Mouse (Mus musculus) embryonic facial prominence, embryonic 14.5 days (tissue): Measurements from ENCODE around the gene Mdc1. TPM values are rescaled to one million over a fixed set of nuclear protein-coding genes. Genes with fewer than 3 reads are reported as not detected.

Experiments used
- ATAC-seq: fragments of 200-750 bp; cut with Nextera tagmentation; 2 replicates; pipeline ENCODE4 v1.8.0; 2017; ENCODE audit warnings: low read depth, moderate number of reproducible peaks, moderate TSS enrichment
- DNase-seq: peaks from one replicate; pipeline ENCODE4 v3.0.0-alpha.2; 2015; ENCODE audit warnings: low spot score
- H3K27ac ChIP-seq: fragments of 300-500 bp; sonication (generic); replicated peaks from 2 replicates; pipeline ENCODE4 v1.5.1; 2014; ENCODE audit warnings: low read depth, mild to moderate bottlenecking, low read length, moderate library complexity
- H3K27me3 ChIP-seq: fragments of 300-500 bp; sonication (generic); replicated peaks from 2 replicates; pipeline ENCODE4 v1.6.1; 2014; ENCODE audit warnings: low read length; ENCODE audit not compliant: control insufficient read depth, insufficient read depth
- H3K36me3 ChIP-seq: fragments of 300-500 bp; sonication (generic); 2 replicates; pipeline ENCODE4 v1.6.1; 2014; ENCODE audit warnings: low read length, mixed read lengths; ENCODE audit not compliant: control insufficient read depth, insufficient read depth
- H3K4me1 ChIP-seq: fragments of 300-500 bp; sonication (generic); 2 replicates; pipeline ENCODE4 v1.6.1; 2014; ENCODE audit warnings: antibody characterized with exemption, low read length; ENCODE audit not compliant: control insufficient read depth, insufficient read depth
- H3K4me2 ChIP-seq: fragments of 300-500 bp; sonication (generic); 2 replicates; pipeline ENCODE4 v1.6.1; 2014; ENCODE audit warnings: low read depth, mild to moderate bottlenecking, low read length, moderate library complexity, mixed read lengths
- H3K4me3 ChIP-seq: fragments of 300-500 bp; sonication (generic); 2 replicates; pipeline ENCODE4 v1.5.1; 2014; ENCODE audit warnings: low read depth, mild to moderate bottlenecking, low read length
- H3K9ac ChIP-seq: fragments of 300-500 bp; sonication (generic); 2 replicates; pipeline ENCODE4 v1.6.1; 2014; ENCODE audit warnings: low read depth, mild to moderate bottlenecking, low read length, moderate library complexity, mixed read lengths
- H3K9me3 ChIP-seq: fragments of 300-500 bp; sonication (generic); 2 replicates; pipeline ENCODE4 v1.6.1; 2016; ENCODE audit warnings: low read length; ENCODE audit not compliant: control insufficient read depth
- WGBS: fragments of 180-500 bp; shearing (Covaris S2); extraction: QIAGEN DNeasy Blood & Tissue Kit; methylation state at CpG from one replicate; pipeline ENCODE4 v1.1.7; 2014; 5-methylcytosine and 5-hydroxymethylcytosine counted together
- polyA plus RNA-seq: library from polyadenylated mRNA; unstranded; fragments of >200 nt; fragmentation: Nextera tagmentation; extraction: Ambion mirVana; gene quantifications from 2 replicates; pipeline ENCODE4 v1.2.1, GENCODE M21; 2014

Gene Mdc1
- polyA plus RNA-seq, 1 experiment from 2014 or later: 10.2 TPM

DNA sequence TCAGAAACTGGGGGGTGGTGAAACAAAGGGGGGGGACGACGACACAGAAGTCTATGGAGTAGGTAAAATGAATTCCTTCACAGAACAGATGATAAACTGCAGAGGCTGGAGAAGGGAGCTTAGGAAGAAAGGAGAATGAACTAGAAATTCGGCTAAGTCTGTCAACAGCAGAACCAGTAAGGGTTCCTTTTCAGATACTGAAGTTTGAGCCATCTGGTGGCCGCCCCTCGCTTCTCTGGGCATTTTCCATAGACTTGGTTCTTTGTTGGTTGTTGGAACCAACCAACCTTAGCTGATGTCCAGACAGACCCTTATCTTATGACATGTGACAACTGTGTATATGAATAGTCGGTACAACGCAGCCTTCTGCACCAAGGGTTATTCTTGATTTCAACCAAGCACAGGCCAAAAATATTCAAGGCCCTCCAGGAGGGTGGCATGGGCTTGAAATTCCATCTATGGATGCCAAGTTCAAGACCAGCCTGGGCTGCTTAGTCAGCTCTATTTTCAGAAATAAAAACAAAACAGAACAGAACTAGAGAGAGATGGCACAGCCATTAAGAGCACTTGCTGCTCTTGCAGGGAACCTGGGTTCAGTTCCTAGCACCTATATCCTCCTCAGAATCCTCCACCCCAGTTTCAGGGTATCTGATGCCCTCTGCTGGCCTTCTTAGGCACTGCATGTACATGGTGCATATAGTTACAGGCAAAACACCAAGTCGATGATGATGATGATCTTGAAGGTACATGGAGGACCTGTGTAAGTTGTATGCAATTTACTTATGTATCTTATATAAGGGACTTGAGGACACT is 29.8 kb downstream of the Mdc1 start:
- peaks cover 30% of the 10 kb centered on the region for H3K4me1 ChIP-seq
- H3K27ac ChIP-seq: peak overlapping the region; percentile 73
- H3K9ac ChIP-seq: 0 out of 2 replicates have a peak overlapping the region, but pooled peaks have one; percentile 70
- ATAC-seq (no peak), DNase-seq (no peak)
- no peaks in the 10 kb centered on the region for H3K27me3 ChIP-seq
- H3K4me3 ChIP-seq: peak overlapping the region; percentile 57
- peaks cover 6% of the 10 kb centered on the region; the same call in 1 of the 2 replicates for H3K9me3 ChIP-seq
- H3K36me3 ChIP-seq: peaks cover 47% of the 10 kb centered on the region
- 74% methylated on average over 8 of the region's 8 CpGs for WGBS
- peak overlapping the region; percentile 96 for H3K4me2 ChIP-seq

DNA sequence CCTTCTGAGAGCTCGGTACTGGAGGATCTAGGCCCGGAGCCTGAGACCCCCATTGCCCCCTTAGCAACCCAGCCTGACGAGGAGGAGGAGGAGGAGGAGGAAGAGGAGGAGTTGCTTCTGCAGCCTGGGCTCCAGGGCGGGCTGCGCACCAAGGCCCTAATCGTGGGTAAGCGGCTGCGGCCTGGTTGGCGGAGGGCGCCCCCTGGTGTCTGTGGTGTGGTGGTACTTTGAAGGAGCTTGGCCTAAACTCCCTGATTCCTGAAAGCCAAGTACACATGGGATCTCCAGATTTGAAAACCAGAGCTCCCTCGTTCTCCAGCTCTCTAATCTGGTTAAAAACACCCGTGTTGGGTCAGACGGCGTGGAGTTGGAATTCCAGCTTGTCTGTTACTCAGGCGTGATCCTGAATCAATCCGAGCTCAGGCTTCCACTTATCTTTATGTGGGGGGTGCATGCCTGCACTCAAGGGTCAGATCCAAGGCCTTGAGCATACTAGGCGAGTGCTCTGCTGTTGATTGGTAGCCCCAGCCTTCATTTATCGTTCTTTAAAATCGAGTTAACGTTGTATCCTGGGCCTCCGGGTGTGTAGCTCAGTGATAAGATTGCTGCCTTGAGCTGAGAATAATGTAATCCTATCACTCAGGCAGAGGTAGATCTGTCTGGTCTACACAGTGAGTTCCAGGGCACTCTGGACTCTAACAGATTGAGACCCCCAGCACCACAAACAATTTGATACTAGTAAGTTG is 32.6 kb downstream of the Mdc1 start:
- DNase-seq: peak; percentile 83
- peak; percentile 58 for ATAC-seq
- Histone ChIP-seq H3K27me3 (no peaks in the 10 kb centered on the region), H3K36me3 (peaks cover 48% of the 10 kb centered on the region), H3K9ac (peak overlapping the region; percentile 46; the same call in 1 of the 2 replicates), H3K4me3 (no peak overlapping the region), H3K9me3 (peaks cover 6% of the 10 kb centered on the region; the same call in 1 of the 2 replicates), H3K4me2 (peak overlapping the region; percentile 6; the same call in 1 of the 2 replicates), H3K27ac (0 out of 2 replicates have a peak overlapping the region, but pooled peaks have one; percentile 2), H3K4me1 (peaks cover 15% of the 10 kb centered on the region; the same call in 1 of the 2 replicates)
- WGBS: 29% methylated on average over 21 of the region's 21 CpGs

DNA sequence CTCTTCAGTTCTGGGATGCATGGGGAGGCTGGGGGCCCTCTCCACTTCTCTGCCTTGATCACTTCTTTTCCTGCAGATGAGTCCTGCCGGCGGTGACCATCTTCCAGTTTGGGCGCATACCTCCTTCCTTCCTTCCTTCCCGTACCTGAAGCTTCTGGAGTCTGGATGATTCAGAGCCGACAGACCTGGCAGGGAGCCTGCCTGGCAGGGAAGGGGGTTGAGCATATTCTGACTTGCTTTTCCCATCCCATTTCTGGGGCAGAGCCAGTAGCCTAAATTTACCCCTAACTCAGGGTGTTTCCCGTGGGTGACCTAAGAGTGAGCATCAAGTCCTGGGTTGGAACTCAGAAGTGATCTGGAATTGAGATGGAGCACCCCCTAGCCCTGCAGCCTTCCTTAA is 33.4 kb downstream of the Mdc1 start:
- no peak for ATAC-seq
- H3K4me1 ChIP-seq: peaks cover 9% of the 10 kb centered on the region; the same call in 1 of the 2 replicates
- no peak overlapping the region for H3K4me3 ChIP-seq
- H3K4me2 ChIP-seq: no peak overlapping the region
- H3K9ac ChIP-seq: no peak overlapping the region
- H3K9me3 ChIP-seq: peaks cover 6% of the 10 kb centered on the region; the same call in 1 of the 2 replicates
- WGBS: 81% methylated on average over 5 of the region's 6 CpGs
- peaks cover 48% of the 10 kb centered on the region for H3K36me3 ChIP-seq
- no peaks in the 10 kb centered on the region for H3K27me3 ChIP-seq
- no peak overlapping the region for H3K27ac ChIP-seq
- no peak for DNase-seq

DNA sequence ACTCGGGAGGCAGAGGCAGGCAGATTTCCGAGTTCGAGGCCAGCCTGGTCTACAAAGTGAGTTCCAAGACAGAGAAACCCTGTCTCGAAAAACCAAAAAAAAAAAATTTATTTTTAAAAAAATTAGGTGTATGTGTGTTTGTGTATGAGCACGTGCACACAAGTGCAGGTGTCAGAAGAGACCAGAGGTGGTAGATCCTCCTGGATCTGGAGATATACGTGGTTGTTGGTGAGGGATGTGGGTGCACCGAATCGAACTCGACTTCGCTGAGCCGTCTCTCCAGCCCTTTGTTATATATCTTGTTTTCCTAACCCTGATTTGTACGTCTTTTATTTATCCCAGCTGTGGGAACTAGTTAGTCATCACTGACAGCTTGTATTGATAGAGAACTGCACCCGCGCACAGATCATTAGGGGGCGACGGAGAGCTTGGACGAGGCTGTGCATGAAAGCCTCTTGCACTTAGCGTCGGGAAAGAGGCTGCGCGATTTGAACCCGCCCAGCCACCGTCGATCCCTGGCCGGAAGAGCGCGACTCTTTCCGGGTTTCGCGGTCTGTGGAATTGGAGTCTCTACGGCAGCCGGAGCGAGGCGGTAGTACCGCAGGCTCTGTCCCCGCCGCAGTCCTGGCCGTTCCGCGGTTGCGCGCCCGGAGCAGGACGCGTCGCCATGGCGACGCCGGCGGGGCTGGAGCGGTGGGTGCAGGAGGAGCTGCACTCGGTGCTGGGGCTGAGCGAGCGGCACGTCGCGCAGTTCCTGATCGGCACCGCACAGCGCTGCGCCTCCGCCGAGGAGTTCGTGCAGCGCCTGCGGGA is 38.1 kb downstream of the Mdc1 start, which contains the start of gene Dhx16:
Dhx16 (plus strand) TSS at position 575 of the 813 bp plus-strand sequence.
- H3K36me3 ChIP-seq: peaks cover 51% of the 10 kb centered on the region

DNA sequence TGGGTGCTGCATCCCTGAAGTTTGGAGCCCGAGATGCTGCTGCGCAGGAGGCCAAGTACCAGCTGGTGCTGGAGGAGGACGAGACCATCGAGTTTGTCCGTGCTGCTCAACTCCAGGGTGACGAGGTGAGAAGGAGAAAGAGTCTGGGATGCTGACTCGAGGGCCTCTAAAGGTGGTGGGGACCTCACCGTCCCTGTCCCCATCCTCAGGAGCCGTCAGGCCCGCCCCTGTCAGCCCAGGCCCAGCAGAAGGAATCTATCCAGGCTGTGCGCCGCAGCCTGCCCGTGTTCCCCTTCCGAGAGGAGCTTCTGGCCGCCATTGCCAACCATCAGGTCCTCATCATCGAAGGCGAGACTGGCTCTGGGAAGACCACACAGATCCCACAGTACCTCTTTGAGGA is 41.6 kb downstream of the Mdc1 start:
- Histone ChIP-seq H3K4me2 (no peak overlapping the region), H3K27me3 (no peaks in the 10 kb centered on the region), H3K4me3 (no peak overlapping the region), H3K9ac (no peak overlapping the region), H3K4me1 (0 out of 2 replicates have a peak, but pooled peaks cover 7% of the 10 kb centered on the region), H3K9me3 (no peaks in the 10 kb centered on the region), H3K27ac (no peak overlapping the region), H3K36me3 (peaks cover 64% of the 10 kb centered on the region)
- ATAC-seq: no peak
- 91% methylated on average over 17 of the region's 17 CpGs for WGBS
- no peak for DNase-seq

More for the DNA sequence above, 38.1 kb downstream of the Mdc1 start, which contains the start of gene Dhx16:
- 8% methylated on average over 41 of the region's 66 CpGs for WGBS
- ATAC-seq (peak; percentile 93), DNase-seq (peak; percentile 97)
- Histone ChIP-seq H3K4me1 (0 out of 2 replicates have a peak, but pooled peaks cover 7% of the 10 kb centered on the region), H3K4me3 (peak within 1 kb of the TSS; percentile 95), H3K27me3 (no peaks in the 10 kb centered on the region), H3K9me3 (no peaks in the 10 kb centered on the region), H3K27ac (no peak within 1 kb of the TSS; the same call in none of the 2 replicates), H3K9ac (peak within 1 kb of the TSS; percentile 85), H3K4me2 (peak within 1 kb of the TSS; percentile 78)

DNA sequence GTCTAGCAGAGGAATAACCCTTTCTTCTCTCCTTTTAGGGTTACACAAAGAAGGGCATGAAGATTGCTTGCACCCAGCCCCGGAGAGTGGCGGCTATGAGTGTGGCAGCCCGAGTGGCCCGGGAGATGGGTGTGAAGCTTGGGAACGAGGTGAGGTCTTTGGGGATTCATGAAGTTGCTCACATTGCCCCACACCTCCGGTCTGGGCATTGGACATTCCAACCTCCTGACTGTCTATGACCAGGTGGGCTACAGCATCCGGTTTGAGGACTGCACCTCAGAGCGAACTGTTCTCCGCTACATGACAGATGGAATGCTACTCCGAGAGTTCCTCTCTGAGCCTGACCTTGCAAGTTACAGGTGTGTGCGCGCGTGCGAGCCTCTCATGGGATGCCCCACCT is 42.5 kb downstream of the Mdc1 start:
- Histone ChIP-seq H3K4me1 (0 out of 2 replicates have a peak, but pooled peaks cover 7% of the 10 kb centered on the region), H3K4me3 (no peak overlapping the region), H3K27me3 (no peaks in the 10 kb centered on the region), H3K9me3 (no peaks in the 10 kb centered on the region), H3K36me3 (peaks cover 73% of the 10 kb centered on the region), H3K9ac (no peak overlapping the region), H3K27ac (no peak overlapping the region), H3K4me2 (no peak overlapping the region)
- WGBS: 94% methylated on average over 14 of the region's 14 CpGs
- DNase-seq (no peak), ATAC-seq (no peak)

DNA sequence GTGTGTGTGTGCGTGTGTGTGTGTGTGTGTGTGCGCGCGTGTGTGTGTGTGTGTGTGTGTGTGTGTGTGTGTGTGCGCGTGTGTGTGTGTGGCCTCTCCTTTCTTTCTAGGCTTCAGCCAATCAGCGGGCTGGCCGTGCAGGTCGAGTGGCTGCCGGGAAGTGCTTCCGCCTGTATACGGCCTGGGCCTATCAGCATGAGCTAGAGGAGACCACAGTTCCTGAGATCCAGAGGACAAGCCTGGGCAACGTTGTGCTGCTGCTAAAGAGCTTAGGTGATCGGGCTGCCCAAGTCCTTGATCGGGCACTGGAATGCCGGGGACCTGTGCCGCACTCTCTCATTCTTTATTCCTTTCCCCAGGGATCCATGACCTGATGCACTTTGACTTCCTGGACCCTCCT is 46.4 kb downstream of the Mdc1 start:
- Histone ChIP-seq H3K9ac (no peak overlapping the region), H3K36me3 (peaks cover 95% of the 10 kb centered on the region), H3K27ac (no peak overlapping the region), H3K4me2 (no peak overlapping the region), H3K4me1 (no peaks in the 10 kb centered on the region), H3K27me3 (no peaks in the 10 kb centered on the region), H3K9me3 (no peaks in the 10 kb centered on the region), H3K4me3 (no peak overlapping the region)
- 100% methylated on average over 4 of the region's 17 CpGs for WGBS
- ATAC-seq (no peak), DNase-seq (no peak)
